Mouse (Mus musculus): ENCODE measurements at regions not wholly inside any gene's neighbourhood (a gene's known extent, or its start where the extent isn't known, plus 50 kb on each side); places are given as distances from the start of the nearest gene placed in this dataset.

- Histone ChIP-seq H3K4me1 (ENCODE audit: control insufficient read depth, insufficient read depth, low read length) (no peaks in the 10 kb centered on the region), H3K4me3 (replicated peaks; ENCODE audit: extremely low read depth, low read depth, low read length) (no peak overlapping the region)
- no peak for TF ChIP-seq CTCF (IDR thresholded peaks at IDR 0.05; ENCODE audit: insufficient read depth, low read length)
- DNase-seq: no peak
- WGBS: 74% methylated on average over 5 of the region's 5 CpGs
These were observed 154.3 kb upstream of the Fndc3a start for GRCm38 (mm10) chr14:72864130-72864529.

GRCm38 (mm10) chr14:72862806-72863526 lies 153.2 kb upstream of the Fndc3a start:
- TF ChIP-seq CTCF (IDR thresholded peaks at IDR 0.05; ENCODE audit: insufficient read depth, low read length) (no peak), POLR2A (IDR thresholded peaks at IDR 0.05; ENCODE audit: borderline replicate concordance, extremely low read depth, low read depth, low read length) (no peak)
- 70% methylated on average over 7 of the region's 7 CpGs for WGBS
- Histone ChIP-seq H3K4me3 (replicated peaks; ENCODE audit: extremely low read depth, low read depth, low read length) (no peak overlapping the region), H3K4me1 (ENCODE audit: control insufficient read depth, insufficient read depth, low read length) (no peaks in the 10 kb centered on the region)
- DNase-seq: no peak

GRCm38 (mm10) chr14:72854226-72854625 lies 144.4 kb upstream of the Fndc3a start:
- WGBS: 97% methylated on average over 1 of the region's 1 CpGs
- Histone ChIP-seq H3K4me1 (ENCODE audit: control insufficient read depth, insufficient read depth, low read length) (no peaks in the 10 kb centered on the region; the same call in 1 of the 2 replicates), H3K4me3 (replicated peaks; ENCODE audit: extremely low read depth, low read depth, low read length) (no peak overlapping the region)
- no peak for DNase-seq
- no peak for TF ChIP-seq CTCF (IDR thresholded peaks at IDR 0.05; ENCODE audit: insufficient read depth, low read length)
- TF ChIP-seq POLR2A (IDR thresholded peaks at IDR 0.05; ENCODE audit: borderline replicate concordance, extremely low read depth, low read depth, low read length): no peak

GRCm38 (mm10) chr14:72853104-72853503 lies 143.3 kb upstream of the Fndc3a start:
- 90% methylated on average over 3 of the region's 3 CpGs for WGBS
- no peak for DNase-seq
- H3K4me1 ChIP-seq (ENCODE audit: control insufficient read depth, insufficient read depth, low read length): no peaks in the 10 kb centered on the region; the same call in 1 of the 2 replicates
- no peak overlapping the region for H3K4me3 ChIP-seq (replicated peaks; ENCODE audit: extremely low read depth, low read depth, low read length)
- no peak for TF ChIP-seq CTCF (IDR thresholded peaks at IDR 0.05; ENCODE audit: insufficient read depth, low read length)
- TF ChIP-seq POLR2A (IDR thresholded peaks at IDR 0.05; ENCODE audit: borderline replicate concordance, extremely low read depth, low read depth, low read length): no peak

GRCm38 (mm10) chr14:72850884-72851283 lies 141.1 kb upstream of the Fndc3a start:
- WGBS: 63% methylated on average over 3 of the region's 3 CpGs
- Histone ChIP-seq H3K4me3 (replicated peaks; ENCODE audit: extremely low read depth, low read depth, low read length) (no peak overlapping the region), H3K4me1 (ENCODE audit: control insufficient read depth, insufficient read depth, low read length) (no peaks in the 10 kb centered on the region; the same call in 1 of the 2 replicates)
- TF ChIP-seq CTCF (IDR thresholded peaks at IDR 0.05; ENCODE audit: insufficient read depth, low read length) (no peak), POLR2A (IDR thresholded peaks at IDR 0.05; ENCODE audit: borderline replicate concordance, extremely low read depth, low read depth, low read length) (no peak)
- no peak for DNase-seq

- DNase-seq: no peak
- TF ChIP-seq CTCF (IDR thresholded peaks at IDR 0.05; ENCODE audit: insufficient read depth, low read length) (no peak), POLR2A (IDR thresholded peaks at IDR 0.05; ENCODE audit: borderline replicate concordance, extremely low read depth, low read depth, low read length) (no peak)
- no peaks in the 10 kb centered on the region; the same call in 1 of the 2 replicates for H3K4me1 ChIP-seq (ENCODE audit: control insufficient read depth, insufficient read depth, low read length)
- 82% methylated on average over 4 of the region's 4 CpGs for WGBS
- no peak overlapping the region for H3K4me3 ChIP-seq (replicated peaks; ENCODE audit: extremely low read depth, low read depth, low read length)
These were observed 138.6 kb upstream of the Fndc3a start for GRCm38 (mm10) chr14:72848271-72848955.

- WGBS: 71% methylated on average over 7 of the region's 7 CpGs
- TF ChIP-seq POLR2A (IDR thresholded peaks at IDR 0.05; ENCODE audit: borderline replicate concordance, extremely low read depth, low read depth, low read length) (no peak), CTCF (IDR thresholded peaks at IDR 0.05; ENCODE audit: insufficient read depth, low read length) (no peak)
- H3K4me1 ChIP-seq (ENCODE audit: control insufficient read depth, insufficient read depth, low read length): no peaks in the 10 kb centered on the region; the same call in 1 of the 2 replicates
- H3K4me3 ChIP-seq (replicated peaks; ENCODE audit: extremely low read depth, low read depth, low read length): no peak overlapping the region
- no peak for DNase-seq
These were observed 137.7 kb upstream of the Fndc3a start for GRCm38 (mm10) chr14:72847466-72847865.

GRCm38 (mm10) chr14:72845621-72846440 lies 136.0 kb upstream of the Fndc3a start:
- TF ChIP-seq CTCF (IDR thresholded peaks at IDR 0.05; ENCODE audit: insufficient read depth, low read length) (no peak), POLR2A (IDR thresholded peaks at IDR 0.05; ENCODE audit: borderline replicate concordance, extremely low read depth, low read depth, low read length) (no peak)
- no peaks in the 10 kb centered on the region; the same call in 1 of the 2 replicates for H3K4me1 ChIP-seq (ENCODE audit: control insufficient read depth, insufficient read depth, low read length)
- no peak overlapping the region for H3K4me3 ChIP-seq (replicated peaks; ENCODE audit: extremely low read depth, low read depth, low read length)
- DNase-seq: no peak
- WGBS: 87% methylated on average over 5 of the region's 5 CpGs

- 51% methylated on average over 5 of the region's 5 CpGs for WGBS
- DNase-seq: no peak
- Histone ChIP-seq H3K4me3 (replicated peaks; ENCODE audit: extremely low read depth, low read depth, low read length) (no peak overlapping the region), H3K4me1 (ENCODE audit: control insufficient read depth, insufficient read depth, low read length) (no peaks in the 10 kb centered on the region; the same call in 1 of the 2 replicates)
- no peak for TF ChIP-seq POLR2A (IDR thresholded peaks at IDR 0.05; ENCODE audit: borderline replicate concordance, extremely low read depth, low read depth, low read length)
These were observed 135.1 kb upstream of the Fndc3a start for GRCm38 (mm10) chr14:72844753-72845369.

Data from lung, adult 2 months (tissue).